Comparison of ENCODE assay signal across 8 mouse cellular contexts in genomic region chr5:27544816-27545270, GRCm38 (mm10). TPM values are rescaled to one million over a fixed set of nuclear protein-coding genes. Genes with fewer than 3 reads are reported as not detected.
DNase-seq lines count a peak whose midpoint lies in the region; ATAC-seq and TF ChIP-seq lines count a peak whose summit lies in the region.

No protein-coding gene starts in this region.

- no peak overlapping the region for H3K9ac ChIP-seq in hindbrain, postnatal 0 days (replicated peaks; ENCODE audit: low read length)
- H3K9ac ChIP-seq in limb, embryonic 13.5 days: no peak overlapping the region

- no peak overlapping the region for H3K4me2 ChIP-seq in hindbrain, postnatal 0 days (ENCODE audit: low read depth, low read length)
- no peak overlapping the region for H3K4me2 ChIP-seq in limb, embryonic 13.5 days (replicated peaks)

- H3K27me3 ChIP-seq in hindbrain, postnatal 0 days (ENCODE audit: insufficient read depth, low read length): no peaks in the 10 kb centered on the region
- no peaks in the 10 kb centered on the region for H3K27me3 ChIP-seq in limb, embryonic 13.5 days

- H3K27ac ChIP-seq in cortical plate, adult 2 months (ENCODE audit: insufficient read depth, low read length): no peak overlapping the region
- H3K27ac ChIP-seq in hindbrain, postnatal 0 days: no peak overlapping the region
- H3K27ac ChIP-seq in limb, embryonic 13.5 days: no peak overlapping the region

- H3K4me1 ChIP-seq in cortical plate, adult 2 months (ENCODE audit: control insufficient read depth, insufficient read depth, low read length): no peaks in the 10 kb centered on the region
- H3K4me1 ChIP-seq in hindbrain, postnatal 0 days (ENCODE audit: insufficient read depth, low read length): no peaks in the 10 kb centered on the region
- no peaks in the 10 kb centered on the region for H3K4me1 ChIP-seq in limb, embryonic 13.5 days

- TF ChIP-seq CTCF in cortical plate, adult 2 months (IDR thresholded peaks at IDR 0.05; ENCODE audit: extremely low read depth, insufficient read depth, low read length): peak; percentile 65
- peak; percentile 81 for TF ChIP-seq CTCF in hindbrain, postnatal 0 days (IDR thresholded peaks at IDR 0.05; ENCODE audit: low read depth)

- no peaks in the 10 kb centered on the region for H3K36me3 ChIP-seq in hindbrain, postnatal 0 days (ENCODE audit: insufficient read depth, low read length)
- no peaks in the 10 kb centered on the region for H3K36me3 ChIP-seq in limb, embryonic 13.5 days

- no peak for TF ChIP-seq POLR2A in cortical plate, adult 2 months (IDR thresholded peaks at IDR 0.05; ENCODE audit: extremely low read depth, insufficient read depth, low read length)

- no peak overlapping the region for H3K4me3 ChIP-seq in cortical plate, adult 2 months (ENCODE audit: insufficient read depth, low read length)
- no peak overlapping the region for H3K4me3 ChIP-seq in hindbrain, postnatal 0 days (ENCODE audit: low read length)
- H3K4me3 ChIP-seq in limb, embryonic 13.5 days: no peak overlapping the region

- peak; percentile 78 for ATAC-seq in hindbrain, postnatal 0 days
- peak; percentile 67 for ATAC-seq in limb, embryonic 13.5 days (ENCODE audit: low FRiP score, low read depth)
- ATAC-seq in CD4-positive, CD25-positive, alpha-beta regulatory T cell, adult 4 months: no peak

- no peaks in the 10 kb centered on the region for H3K9me3 ChIP-seq in hindbrain, postnatal 0 days (ENCODE audit: low read length)
- H3K9me3 ChIP-seq in limb, embryonic 13.5 days: no peaks in the 10 kb centered on the region

- 14% methylated on average over 2 of the region's 2 CpGs for WGBS in hindbrain, postnatal 0 days
- WGBS in limb, embryonic 13.5 days: 7% methylated on average over 2 of the region's 2 CpGs

- peak; percentile 24 to 49 for DNase-seq in gastrocnemius, postnatal 4 days (ENCODE audit: low spot score in 2 of 2)
- DNase-seq in gastrocnemius, postnatal 25 days: no peak
- peak; percentile 39 for DNase-seq in WW6 (ENCODE audit: low read depth, low spot score)
- peak; percentile 79 for DNase-seq in hindbrain, postnatal 0 days (ENCODE audit: low spot score)
- DNase-seq in retina, embryonic 14.5 days (ENCODE audit: low spot score): peak; percentile 48

RNA-seq across cellular contexts. Expression of gene Speer4b, which starts 43.6 kb away (rescaled TPM):
- total RNA-seq in gastrocnemius, postnatal 4 days (2021): not detected
- total RNA-seq in gastrocnemius, postnatal 25 days (2021): not detected
- polyA plus RNA-seq in cortical plate, adult 2 months (2012; rRNA removed): 0.04 and 0.06 TPM in 2 replicates
- not detected in 2 replicates for total RNA-seq in hindbrain, postnatal 0 days (2014; rRNA removed)
- polyA plus RNA-seq in hindbrain, postnatal 0 days (2015; fragmentation: Nextera tagmentation; extraction: Ambion mirVana): 0.52 and 0.58 TPM in 2 replicates
- polyA plus RNA-seq in limb, embryonic 13.5 days (2015; fragmentation: Nextera tagmentation; extraction: Ambion mirVana): not detected in 2 replicates
- polyA plus RNA-seq in CD4-positive, CD25-positive, alpha-beta regulatory T cell, adult 4 months (2017; shearing (Covaris generic)): not detected
